Mouse (Mus musculus) c-Kit-positive CD71-positive TER-119-negative erythroid progenitor cells, embryonic 14.5 days (primary cell): Measurements from ENCODE around the gene Jam3.
"Not testable (repeated sequence)": the region's sequence is repeated elsewhere in the genome, so short reads cannot be mapped to it uniquely, and the experiment has no call there.

Experiments
- DNase-seq: peaks from one replicate; pipeline ENCODE4 v3.0.0-alpha.2; 2013; ENCODE audit warnings: low read depth

Jam3 gene

DNA sequence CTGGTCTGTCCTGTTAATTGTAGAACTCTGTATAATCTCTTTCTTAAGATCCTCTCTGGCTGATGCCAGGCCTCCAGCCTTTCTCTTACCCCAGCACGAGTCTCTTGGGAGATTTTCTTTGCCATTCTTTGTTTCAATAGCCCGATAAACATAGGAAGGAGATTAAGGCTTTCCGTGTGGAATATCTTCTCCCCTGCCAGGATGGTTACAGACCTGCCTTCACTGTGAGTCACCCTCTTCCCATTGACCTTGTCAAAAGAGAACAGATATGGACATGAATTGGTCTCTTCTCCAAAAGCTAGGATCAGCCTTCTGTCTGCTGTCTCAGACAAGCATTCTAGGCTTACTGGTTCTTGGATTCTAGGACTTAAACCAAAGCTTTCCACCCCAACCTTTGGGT lies 15.5 kb upstream of the Jam3 start:
- DNase-seq = no peak

DNA sequence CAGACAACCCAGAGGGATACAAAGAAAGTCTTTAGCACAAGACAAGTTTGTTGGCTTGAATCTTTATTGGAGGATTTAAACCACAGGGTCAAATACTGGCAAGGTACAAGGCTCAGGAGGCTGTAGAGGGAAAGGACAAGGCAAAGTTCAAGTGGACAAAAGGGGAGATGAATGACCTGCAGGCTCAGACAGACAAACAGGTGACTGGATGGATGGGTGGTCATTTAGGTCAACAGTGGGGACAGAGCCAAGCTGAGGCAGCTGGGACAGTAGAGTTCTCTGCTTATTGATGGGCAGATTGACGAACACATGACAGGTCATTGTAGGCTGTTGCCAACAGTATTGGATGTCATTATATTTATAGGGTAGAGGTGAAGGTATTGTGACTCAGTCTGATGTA lies 11.8 kb upstream of the Jam3 start:
- DNase-seq = no peak

DNA sequence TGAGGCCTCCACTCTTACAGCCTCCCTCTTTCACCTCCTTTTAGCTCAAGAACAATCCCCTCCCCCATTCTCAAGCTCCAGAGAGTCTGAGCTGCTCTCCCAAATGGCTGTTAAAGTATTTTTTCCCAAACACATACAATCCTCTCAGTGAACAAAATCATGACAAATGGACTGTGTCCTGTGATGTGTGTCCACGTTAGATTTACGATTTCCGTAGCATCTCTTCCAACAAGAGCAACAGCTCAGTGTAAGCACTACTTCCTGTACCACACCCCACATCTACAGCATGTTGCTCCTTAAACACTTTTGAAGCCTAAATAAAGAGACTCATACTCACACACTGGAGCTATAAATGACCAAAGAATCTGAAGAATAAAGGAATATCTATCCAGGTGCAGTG lies 10.4 kb upstream of the Jam3 start:
- no peak for DNase-seq

DNA sequence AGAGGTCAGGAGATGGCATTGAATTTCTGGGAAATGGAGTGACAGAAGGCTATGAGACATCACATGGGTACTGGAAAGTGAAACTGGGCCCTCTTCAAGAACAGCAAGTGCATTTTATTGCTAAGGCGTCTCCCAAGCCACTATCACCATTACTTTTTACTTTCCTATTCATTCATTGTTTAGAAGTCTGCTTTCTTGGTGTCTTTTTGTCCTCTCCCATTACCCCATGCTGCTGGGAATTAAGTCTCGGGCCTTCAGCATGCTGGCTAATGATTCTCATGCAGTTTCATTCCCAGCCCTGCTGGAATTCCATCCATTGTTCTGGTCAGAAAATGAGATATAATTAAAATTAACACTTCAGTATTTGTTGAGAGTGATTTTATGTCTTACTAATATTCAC lies 9.7 kb upstream of the Jam3 start:
- no peak for DNase-seq

DNA sequence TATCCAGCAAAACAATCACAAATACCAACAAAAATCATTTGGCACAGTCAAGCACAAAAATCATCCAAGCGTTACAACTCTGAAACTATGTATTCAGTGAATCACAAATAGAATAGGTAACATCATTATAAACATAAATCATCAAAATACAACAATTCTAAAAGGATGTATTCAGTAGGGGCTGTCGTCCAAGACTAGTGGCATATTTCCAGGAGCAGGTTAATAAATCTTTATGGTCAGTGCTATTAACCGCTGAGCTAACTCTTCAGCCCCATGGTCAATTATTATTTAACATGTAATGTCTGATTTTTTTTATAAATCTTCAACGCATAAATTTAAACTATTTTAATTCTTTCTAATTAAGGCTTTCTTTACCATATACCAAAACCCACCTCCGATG lies 8.4 kb upstream of the Jam3 start:
- DNase-seq = not testable (repeated sequence)

DNA sequence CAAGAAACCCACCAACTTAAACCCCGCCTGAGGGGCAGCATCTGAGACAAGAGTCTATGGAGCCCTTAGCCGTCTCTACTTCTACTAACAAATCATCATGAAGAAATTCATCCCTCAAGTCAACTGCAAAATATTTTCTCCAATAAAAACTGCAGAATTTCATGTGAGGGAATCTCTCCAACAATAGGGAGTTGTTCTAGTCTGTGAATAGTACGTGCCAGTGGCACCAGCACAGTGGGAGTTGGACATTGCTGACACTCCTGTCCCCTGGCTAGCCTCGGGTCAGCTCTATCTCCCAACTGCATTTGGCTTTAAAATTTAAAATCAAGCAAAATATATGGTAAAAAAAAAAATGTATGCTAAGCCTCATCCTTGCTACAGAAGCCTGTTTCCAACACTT lies 1.4 kb downstream of the Jam3 start:
- no peak for DNase-seq

DNA sequence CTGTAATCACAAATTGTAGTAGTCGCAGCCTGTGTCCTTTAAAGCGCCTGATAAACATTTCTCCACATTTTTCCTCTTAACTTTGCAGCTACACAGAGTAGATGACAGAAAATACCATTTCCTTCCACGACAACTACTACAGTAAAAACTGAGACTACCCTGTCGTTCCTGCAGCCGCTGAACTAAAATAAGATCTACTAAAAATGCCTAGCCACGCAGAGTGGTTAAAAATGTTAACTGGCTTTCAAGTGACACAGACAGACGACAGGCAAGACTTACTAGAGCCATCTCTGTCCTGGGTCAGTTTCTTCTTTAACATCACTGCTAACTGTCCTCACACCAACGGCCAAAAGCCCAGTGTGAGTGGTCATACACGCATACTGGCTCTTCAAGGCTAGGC lies 5.4 kb downstream of the Jam3 start:
- DNase-seq = no peak

DNA sequence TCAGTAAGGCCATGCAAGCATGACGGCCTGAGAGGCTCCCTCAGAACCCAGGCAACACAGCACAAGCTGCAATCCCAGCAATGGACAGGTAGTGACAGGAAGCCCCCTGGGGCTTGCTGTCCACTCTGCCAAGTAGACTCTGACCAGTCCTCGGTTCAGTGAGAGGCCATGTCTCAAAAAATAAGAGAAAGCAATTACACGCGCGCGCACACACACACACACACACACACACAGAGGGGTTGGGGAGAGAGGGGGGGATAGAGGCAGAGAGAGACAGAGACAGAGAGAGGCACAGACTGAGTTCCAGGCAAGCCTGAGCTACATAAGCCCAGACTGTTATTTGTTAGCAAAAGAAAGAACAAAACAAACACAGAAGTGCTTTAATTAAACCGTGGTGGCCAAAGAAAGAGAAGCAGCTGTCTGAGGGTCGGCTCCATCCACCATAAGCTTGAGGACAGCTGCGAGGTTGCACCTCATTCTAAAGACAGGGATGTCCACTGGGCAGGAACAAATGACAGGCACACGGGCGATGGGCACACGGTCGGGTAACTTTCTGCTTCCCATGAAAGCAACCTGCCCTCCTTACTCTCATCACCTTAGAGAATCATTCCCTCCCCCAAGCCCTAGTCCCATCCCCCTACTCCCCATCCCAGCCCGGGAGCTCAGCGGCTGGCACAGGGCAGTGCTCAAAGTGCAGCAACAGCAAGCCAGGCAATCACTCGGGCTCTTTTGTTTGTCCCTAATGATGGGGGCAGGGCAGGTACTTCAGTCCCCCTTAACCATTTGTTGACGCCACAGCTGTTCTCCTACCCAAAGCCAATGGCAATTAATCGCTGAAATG lies 6.4 kb downstream of the Jam3 start:
- DNase-seq = no peak

DNA sequence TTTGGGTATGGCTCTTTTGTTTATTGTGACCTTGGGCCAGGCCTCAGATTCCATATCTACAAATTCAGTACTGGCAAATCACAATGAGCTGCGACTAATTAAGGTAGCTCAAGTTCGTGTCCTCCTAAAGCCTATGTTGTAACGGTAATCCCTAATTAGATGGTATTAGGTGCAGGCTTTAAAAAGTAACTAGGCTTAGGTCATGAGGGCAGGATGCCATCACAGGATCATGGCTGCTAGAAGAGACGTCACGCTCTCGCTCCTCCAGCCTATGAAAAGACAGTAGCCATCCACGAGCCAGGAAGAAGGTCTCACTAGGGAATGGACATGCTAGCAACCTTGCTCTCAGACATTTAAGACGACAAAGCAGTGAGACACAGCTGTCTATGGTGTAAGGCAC lies 7.3 kb downstream of the Jam3 start:
- no peak for DNase-seq

DNA sequence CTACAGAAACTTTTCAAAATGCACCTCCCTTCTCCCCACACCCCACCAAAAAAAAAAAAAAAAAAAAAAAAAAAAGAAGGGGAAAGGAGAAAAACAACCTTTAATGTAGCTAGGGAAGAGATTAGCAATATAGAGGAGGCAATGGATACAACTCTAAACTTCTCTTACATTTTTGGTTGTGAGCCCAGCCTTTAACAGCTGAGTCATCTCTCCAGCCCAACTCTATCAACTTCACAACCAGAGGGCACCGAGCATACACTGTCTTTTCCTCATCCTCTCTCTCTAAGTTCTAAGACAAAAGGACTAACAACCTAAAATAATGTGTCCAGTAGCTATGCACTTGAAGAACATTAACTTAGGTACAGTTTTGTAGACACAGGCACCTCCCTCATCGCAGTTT lies 8.4 kb downstream of the Jam3 start:
- no peak for DNase-seq

DNA sequence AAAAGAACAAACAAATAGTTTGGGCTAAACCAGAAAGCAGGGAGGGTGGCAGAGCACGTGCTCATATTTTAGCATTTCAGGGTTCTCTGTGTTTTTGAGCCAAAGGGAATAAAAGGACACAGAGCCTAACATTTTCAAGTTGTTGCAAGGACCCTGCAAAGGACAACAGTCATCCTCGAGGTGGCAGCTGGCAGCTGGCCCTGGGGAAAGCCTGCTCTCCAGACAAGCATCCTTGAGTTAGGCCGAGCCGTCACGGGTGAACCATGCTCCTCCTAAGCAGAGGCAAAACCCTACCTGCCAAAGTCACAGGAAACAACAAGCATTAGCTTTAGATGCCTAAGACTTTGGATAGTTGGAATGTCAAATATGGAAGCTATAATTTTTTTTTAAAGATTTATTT lies 10.2 kb downstream of the Jam3 start:
- DNase-seq = no peak

DNA sequence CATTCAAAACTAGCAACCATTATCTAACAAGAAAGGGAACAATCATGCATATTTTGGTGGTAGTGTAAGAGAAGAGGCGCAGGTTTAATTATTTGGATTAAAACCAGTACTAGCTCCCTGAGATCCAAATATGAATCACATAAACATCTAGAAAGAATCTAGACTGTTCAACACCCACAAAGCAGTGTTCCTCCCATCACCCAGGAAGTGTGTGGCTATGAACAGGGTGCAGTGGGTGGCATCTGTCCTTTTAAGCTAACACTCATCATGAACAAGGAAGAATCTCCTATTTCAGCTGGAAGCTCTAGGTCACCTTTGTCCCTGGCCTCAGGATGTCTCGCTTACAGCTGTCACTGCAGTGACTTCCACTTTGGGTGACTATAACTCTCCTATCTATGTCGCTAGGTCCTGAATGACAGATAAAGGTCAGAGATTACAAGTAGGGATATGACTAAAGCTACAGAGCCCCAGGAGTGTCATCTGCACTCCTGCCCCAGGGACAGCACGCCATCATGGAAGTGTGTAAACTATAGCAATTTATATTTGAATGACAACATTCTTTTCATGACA lies 10.9 kb downstream of the Jam3 start:
- DNase-seq = no peak

DNA sequence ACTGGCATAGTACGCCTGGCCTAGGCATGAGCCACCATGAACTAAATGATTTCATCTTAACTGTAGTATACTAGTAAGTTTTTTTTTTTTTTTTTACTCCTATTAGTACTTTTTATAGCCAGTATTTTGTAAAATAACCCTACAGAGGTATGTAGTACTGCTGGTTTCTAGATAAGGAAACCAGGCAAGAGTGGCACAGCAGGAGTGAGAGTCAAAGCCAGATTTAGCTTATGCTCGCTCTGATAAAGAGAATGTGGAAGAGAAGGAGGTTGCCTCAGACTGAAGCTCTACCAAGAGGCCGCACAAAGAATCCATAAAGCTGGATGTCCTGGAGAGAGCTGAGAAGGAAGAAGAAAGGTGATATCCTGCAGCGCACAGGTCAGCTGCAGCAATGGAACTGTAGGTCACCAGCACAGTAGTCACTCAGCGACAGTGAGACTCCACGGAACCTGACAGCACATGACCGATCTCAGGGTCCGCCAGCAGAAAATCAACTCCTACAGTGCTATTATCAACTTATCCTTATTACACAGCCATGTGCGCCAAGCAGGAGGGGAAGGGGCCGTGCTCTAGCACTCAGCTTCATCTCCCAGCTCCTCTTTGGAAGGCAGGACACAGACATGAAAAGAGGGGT lies 14.7 kb downstream of the Jam3 start:
- DNase-seq = no peak

DNA sequence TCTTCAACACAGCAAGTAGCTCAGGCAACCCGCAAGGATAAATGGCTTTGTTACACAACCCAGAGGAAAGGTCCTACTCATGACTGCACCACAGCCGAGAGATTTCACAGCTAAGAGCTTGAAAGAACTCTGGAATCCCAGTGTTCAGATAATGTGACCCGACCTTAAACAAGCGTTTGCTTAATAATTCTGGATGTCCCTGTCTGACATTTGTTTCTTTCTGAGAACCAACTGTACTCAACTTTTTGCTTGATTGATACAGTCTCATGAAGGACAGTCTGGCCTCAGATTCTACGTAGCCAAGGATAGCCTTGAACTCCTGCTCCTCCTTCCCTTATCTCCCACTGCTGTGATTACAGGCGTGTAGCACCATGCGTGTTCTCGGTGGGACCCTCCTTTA lies 18.6 kb downstream of the Jam3 start:
- DNase-seq = no peak

DNA sequence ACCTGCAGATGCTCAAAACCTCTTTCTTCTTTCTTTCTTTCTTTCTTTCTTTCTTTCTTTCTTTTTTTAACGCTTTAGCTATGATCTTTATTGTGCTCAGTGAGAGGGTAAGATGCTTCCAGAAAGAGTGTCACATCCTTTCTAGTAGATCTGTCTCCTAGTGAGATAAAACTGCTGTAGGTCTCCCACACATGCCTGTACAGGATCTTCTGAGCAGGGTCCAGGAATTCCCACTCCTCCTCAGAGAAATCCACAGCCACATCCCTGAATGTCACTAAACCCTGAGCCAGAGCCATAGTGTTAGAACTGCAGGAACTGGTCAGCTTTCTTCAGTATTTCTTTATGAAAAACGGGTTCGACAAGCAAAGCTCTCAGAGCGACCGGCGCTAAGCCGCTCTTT lies 19.8 kb downstream of the Jam3 start:
- DNase-seq = no peak

DNA sequence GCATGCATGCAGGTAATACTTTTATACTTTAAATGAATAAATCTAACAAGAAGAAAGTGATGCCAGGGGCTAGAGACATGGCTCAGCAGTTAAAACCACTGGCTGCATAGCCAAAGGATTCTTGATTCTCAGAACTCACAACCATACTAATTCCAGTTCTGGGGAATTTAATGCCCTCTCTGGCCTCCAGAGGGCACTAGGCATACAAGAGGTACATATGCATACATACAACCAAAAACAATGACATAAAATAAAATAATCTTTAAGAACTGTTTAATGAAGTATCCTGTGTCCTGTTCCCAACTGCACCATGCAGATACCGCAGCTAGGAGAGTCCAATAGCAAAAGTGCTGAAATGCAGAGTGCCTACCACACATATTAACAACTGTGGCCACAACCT lies 20.8 kb downstream of the Jam3 start:
- no peak for DNase-seq

DNA sequence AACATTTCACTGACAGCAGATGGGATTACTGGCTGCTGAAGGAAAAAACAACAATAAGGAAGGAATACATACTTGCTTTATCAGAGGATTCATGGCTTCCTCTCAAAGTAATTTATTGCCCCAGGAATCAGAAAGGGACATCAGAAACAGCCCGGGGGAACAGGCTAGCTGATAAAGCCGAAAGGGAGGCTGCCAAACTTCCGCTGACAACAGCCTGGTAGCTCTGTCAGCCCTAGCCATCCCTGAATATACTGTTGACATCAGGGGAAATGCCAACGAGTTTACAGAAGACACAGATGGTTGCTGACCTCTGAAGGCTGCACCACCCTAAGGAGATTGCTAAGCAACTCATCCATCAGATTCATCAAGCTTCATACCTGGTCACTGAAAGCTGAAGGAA lies 26.6 kb downstream of the Jam3 start:
- no peak for DNase-seq

DNA sequence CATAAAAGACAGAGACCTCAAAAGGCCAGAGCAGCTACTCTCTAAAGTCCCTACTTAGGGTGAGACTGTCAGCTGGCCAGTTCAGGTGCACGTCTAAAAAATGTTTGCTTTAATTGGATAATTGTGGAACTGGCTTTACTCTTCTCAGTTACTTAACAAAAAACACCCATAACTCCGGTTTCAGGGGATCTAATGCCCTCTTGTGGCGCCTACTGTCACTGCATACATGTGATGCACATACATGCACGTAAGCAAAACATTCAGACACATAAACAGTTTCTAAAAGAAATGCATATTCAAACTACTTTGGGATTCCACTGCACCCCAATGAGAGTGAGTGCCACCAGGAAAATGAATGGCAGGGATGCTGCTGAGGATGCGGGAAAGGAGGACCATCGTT lies 28.7 kb downstream of the Jam3 start:
- DNase-seq = no peak

DNA sequence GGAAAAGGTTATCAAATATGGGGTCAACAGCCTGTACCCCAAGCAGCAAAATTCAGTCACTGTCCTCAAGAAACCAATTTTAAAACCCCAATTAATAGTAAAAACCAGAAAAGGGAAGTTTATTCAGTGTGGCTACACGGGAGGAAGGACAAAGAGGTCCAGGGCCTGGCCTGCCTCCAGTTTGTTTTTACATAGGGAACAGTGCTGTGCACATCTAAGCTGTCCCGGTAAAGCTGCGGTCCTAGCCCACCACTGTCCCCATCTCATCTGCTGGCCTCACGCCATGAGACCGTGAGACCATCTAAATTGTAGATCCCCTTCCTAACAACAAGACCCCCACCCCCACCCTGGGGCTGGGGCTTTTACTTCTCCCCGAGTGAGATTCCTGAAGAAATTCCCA lies 29.8 kb downstream of the Jam3 start:
- DNase-seq = no peak

DNA sequence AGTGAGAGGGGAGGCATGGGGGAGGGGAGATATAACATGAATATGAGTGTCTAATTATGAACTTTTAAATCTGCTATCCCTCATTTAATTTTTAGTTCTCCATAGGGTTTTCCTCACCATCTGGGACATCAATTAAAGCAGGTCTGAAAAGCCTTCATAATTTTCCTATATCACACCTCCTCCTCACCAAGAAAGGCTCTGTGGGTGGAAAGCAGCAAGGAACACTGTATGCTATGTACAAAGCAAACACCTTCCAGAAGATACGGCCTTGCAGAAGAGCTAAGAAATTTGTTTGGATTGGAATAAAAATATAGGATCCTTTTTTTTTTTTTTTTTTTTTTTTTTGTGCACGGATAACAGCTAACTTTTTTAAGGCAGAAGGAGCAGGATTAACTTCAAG lies 31.3 kb downstream of the Jam3 start:
- no peak for DNase-seq

DNA sequence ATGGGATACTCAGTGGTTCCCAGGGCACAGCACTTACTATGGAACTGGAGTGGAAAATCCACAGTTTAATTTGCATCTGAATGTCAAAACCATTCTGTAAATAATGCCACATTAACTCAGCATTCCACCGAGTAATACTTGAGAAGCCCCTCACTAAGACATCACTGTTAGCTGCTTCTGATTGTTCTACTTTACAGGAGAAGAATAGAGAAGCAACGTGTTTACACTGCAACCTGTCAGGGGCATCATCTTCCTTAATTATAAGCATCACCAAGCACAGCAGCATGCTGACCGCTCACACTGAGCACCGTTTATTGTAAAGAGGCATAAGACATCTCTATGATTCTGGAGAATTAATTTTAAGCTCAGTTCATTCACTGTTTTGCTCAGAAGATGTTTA lies 32.3 kb downstream of the Jam3 start:
- no peak for DNase-seq

DNA sequence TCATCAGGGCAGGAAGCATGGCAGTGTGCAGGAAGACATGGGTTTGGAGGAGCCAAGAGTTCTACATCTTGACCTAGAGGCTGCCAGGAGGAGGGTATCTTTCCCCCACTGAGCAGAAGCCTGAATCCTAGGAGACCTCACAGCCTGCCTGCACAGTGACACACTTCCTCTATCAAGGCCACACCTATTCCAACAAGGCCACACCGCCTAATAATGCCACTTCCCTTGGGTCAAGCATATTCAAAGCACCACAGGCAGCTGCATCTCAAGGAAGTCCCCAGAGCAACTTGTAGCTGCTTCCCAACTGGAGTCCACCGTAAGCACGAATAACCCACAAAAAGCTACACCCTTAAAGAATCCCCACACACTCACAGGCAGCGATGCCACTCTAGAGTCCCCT lies 33.1 kb downstream of the Jam3 start:
- DNase-seq = no peak

DNA sequence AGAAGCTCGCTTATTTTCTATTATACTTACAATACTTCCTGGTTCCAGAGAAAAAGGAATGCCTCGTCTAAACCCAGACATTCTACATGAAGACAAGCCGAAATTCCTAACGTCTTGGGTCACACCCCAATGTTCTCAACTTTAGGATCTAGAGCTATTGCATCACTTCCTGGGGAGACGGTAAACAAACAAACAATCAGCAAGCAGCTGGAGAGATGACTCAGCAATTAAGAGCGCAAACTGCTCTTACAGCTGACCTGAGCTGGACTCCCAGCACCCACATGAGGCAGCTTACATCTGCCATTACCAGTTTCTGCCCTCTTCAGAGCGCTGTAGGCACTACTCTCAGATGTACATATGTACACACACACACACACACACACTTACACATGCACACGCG lies 34.0 kb downstream of the Jam3 start:
- no peak for DNase-seq

DNA sequence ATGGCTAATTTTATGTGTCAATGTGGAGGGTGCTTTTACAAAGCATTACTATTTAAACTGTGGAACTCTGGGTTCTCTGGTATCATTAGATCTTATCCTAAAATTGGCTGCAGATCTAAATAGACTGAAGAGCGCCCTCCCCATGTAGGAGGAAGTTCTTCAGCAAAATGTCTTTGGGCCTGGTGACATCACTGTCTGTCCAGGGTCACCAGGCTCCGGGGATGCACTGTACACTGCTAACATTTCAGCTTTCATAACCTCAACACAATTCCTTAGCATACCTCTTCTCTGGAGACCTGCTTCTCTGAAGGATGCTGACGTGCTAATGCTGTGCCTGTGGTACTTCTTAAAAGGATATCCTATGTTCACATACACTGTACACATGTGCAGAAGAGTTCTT lies 43.5 kb downstream of the Jam3 start:
- DNase-seq = no peak
